Mouse (Mus musculus) forebrain, embryonic 16.5 days (tissue): ENCODE results near the gene Mipol1. TPM values are rescaled to one million over a fixed set of nuclear protein-coding genes. Genes with fewer than 3 reads are reported as not detected.

Experiments used
- ATAC-seq: fragments of 200-750 bp; cut with Nextera tagmentation; 2 replicates; pipeline ENCODE4 v1.8.0; 2017; ENCODE audit warnings: mild to moderate bottlenecking, moderate library complexity
- H3K27ac ChIP-seq: fragments of 300-500 bp; sonication (generic); 2 replicates; pipeline ENCODE4 v1.5.1; 2014; ENCODE audit warnings: low read length, control low read depth
- H3K27me3 ChIP-seq: fragments of 300-500 bp; sonication (generic); replicated peaks from 2 replicates; pipeline ENCODE4 v1.6.1; 2014; ENCODE audit warnings: low read length; ENCODE audit not compliant: control insufficient read depth, insufficient read depth
- H3K36me3 ChIP-seq: fragments of 300-500 bp; sonication (generic); 2 replicates; pipeline ENCODE4 v1.6.1; 2014; ENCODE audit not compliant: control insufficient read depth, insufficient read depth
- H3K4me1 ChIP-seq: fragments of 300-500 bp; sonication (generic); replicated peaks from 2 replicates; pipeline ENCODE4 v1.6.1; 2014; ENCODE audit warnings: low read length; ENCODE audit not compliant: control insufficient read depth, insufficient read depth
- H3K4me2 ChIP-seq: fragments of 300-500 bp; sonication (generic); 2 replicates; pipeline ENCODE4 v1.6.1; 2014; ENCODE audit warnings: mild to moderate bottlenecking, low read length, control low read depth
- H3K4me3 ChIP-seq: fragments of 300-500 bp; sonication (generic); replicated peaks from 2 replicates; pipeline ENCODE4 v1.5.1; 2014; ENCODE audit warnings: mild to moderate bottlenecking, low read length, control low read depth
- H3K9ac ChIP-seq: fragments of 300-500 bp; sonication (generic); replicated peaks from 2 replicates; pipeline ENCODE4 v1.6.1; 2014; ENCODE audit warnings: low read depth, low read length, control low read depth
- H3K9me3 ChIP-seq: fragments of 300-500 bp; sonication (generic); 2 replicates; pipeline ENCODE4 v1.6.1; 2016; ENCODE audit warnings: low read length; ENCODE audit not compliant: control insufficient read depth
- WGBS: fragments of 180-500 bp; shearing (Covaris S2); extraction: QIAGEN DNeasy Blood & Tissue Kit; methylation state at CpG from one replicate; pipeline ENCODE4 v1.1.7; 2014; 5-methylcytosine and 5-hydroxymethylcytosine counted together
- polyA plus RNA-seq: library from polyadenylated mRNA; unstranded; fragments of >200 nt; fragmentation: Nextera tagmentation; extraction: Ambion mirVana; gene quantifications from 2 replicates; pipeline ENCODE4 v1.2.1, GENCODE M21; 2015

The Mipol1 gene
- polyA plus RNA-seq, 1 experiment from 2014 or later, result 6.6 TPM

- Histone ChIP-seq H3K36me3 (no peaks in the 10 kb centered on the region), H3K4me2 (no peak overlapping the region), H3K27ac (no peak overlapping the region), H3K4me3 (no peak overlapping the region), H3K9me3 (no peaks in the 10 kb centered on the region), H3K4me1 (no peaks in the 10 kb centered on the region), H3K9ac (no peak overlapping the region), H3K27me3 (no peaks in the 10 kb centered on the region)
- ATAC-seq, result no peak
- 44% methylated on average over 12 of the region's 12 CpGs for WGBS
Observed at GRCm38 (mm10) chr12:57515702-57516377, 285.6 kb downstream of the Mipol1 start.

DNA sequence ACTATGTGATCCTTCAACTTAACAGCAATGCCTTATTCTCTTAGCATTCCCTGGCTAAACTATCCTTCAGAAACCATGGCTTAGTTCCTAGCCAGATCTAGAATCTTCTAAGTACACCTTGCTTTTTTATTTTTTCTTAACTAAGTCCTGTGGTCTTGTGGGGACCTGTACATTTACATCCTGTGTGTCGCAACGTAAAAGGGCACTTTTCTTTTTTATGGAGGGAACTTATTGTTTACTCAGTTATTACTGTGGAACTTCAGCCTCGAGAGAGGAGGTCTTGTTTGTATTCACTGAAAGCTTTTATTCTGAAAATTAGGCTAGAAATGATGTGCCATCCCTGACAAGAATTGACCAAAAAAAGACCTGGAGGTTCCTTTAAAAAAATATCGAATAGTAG lies 298.1 kb downstream of the Mipol1 start:
- H3K27ac ChIP-seq, result no peak overlapping the region
- no peak overlapping the region for H3K4me2 ChIP-seq
- H3K36me3 ChIP-seq, result no peaks in the 10 kb centered on the region
- no peak overlapping the region for H3K4me3 ChIP-seq
- ATAC-seq, result no peak
- 0 out of 2 replicates have a peak, but pooled peaks cover 4% of the 10 kb centered on the region for H3K4me1 ChIP-seq
- no peaks in the 10 kb centered on the region for H3K9me3 ChIP-seq
- 82% methylated on average over 4 of the region's 4 CpGs for WGBS
- H3K27me3 ChIP-seq, result peaks cover 9% of the 10 kb centered on the region
- no peak overlapping the region for H3K9ac ChIP-seq

GRCm38 (mm10) chr12:57530474-57530873 lies 300.2 kb downstream of the Mipol1 start:
- H3K4me2 ChIP-seq, result no peak overlapping the region
- H3K27me3 ChIP-seq, result peaks cover 28% of the 10 kb centered on the region
- 3% methylated on average over 9 of the region's 9 CpGs for WGBS
- H3K4me3 ChIP-seq, result no peak overlapping the region
- peak; percentile 71 for ATAC-seq
- H3K36me3 ChIP-seq, result no peaks in the 10 kb centered on the region
- no peaks in the 10 kb centered on the region for H3K9me3 ChIP-seq
- H3K9ac ChIP-seq, result no peak overlapping the region
- no peak overlapping the region for H3K27ac ChIP-seq
- H3K4me1 ChIP-seq, result peaks cover 8% of the 10 kb centered on the region; the same call in 1 of the 2 replicates

DNA sequence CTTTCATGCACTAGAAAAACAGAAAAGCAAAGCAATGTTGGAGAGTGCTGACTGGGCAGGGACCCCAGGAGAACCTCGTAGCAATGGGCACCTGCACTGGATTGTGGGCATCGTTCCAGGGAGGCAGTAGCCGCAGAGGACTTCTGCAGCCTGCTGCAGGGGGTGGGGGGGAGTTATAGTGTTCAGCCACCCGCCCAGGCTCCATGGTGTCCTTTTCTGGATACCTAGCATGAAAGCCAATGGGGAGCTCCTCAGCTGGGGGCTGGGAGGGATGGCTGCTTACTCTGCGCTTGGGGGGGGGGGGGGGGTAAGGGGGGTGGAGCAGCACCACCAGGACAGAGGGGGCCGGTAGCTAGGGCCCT lies 304.3 kb downstream of the Mipol1 start:
- H3K36me3 ChIP-seq, result no peaks in the 10 kb centered on the region
- ATAC-seq, result peak; percentile 5; the same call in 1 of the 2 replicates
- H3K9ac ChIP-seq, result no peak overlapping the region
- H3K4me3 ChIP-seq, result no peak overlapping the region
- peaks cover 17% of the 10 kb centered on the region for H3K4me1 ChIP-seq
- H3K9me3 ChIP-seq, result no peaks in the 10 kb centered on the region
- no peak overlapping the region for H3K27ac ChIP-seq
- peaks cover 49% of the 10 kb centered on the region for H3K27me3 ChIP-seq
- H3K4me2 ChIP-seq, result no peak overlapping the region; the same call in 1 of the 2 replicates
- WGBS, result 3% methylated on average over 5 of the region's 6 CpGs

- peaks cover 54% of the 10 kb centered on the region for H3K27me3 ChIP-seq
- H3K4me2 ChIP-seq, result peak overlapping the region; percentile 26; the same call in 1 of the 2 replicates
- H3K9ac ChIP-seq, result no peak overlapping the region
- no peak overlapping the region for H3K27ac ChIP-seq
- WGBS, result under 1% methylated on average over 39 of the region's 39 CpGs
- H3K4me3 ChIP-seq, result no peak overlapping the region
- no peaks in the 10 kb centered on the region for H3K9me3 ChIP-seq
- peak; percentile 57 for ATAC-seq
- H3K36me3 ChIP-seq, result no peaks in the 10 kb centered on the region
- H3K4me1 ChIP-seq, result peaks cover 17% of the 10 kb centered on the region
Observed at GRCm38 (mm10) chr12:57534879-57535611, 304.8 kb downstream of the Mipol1 start.

DNA sequence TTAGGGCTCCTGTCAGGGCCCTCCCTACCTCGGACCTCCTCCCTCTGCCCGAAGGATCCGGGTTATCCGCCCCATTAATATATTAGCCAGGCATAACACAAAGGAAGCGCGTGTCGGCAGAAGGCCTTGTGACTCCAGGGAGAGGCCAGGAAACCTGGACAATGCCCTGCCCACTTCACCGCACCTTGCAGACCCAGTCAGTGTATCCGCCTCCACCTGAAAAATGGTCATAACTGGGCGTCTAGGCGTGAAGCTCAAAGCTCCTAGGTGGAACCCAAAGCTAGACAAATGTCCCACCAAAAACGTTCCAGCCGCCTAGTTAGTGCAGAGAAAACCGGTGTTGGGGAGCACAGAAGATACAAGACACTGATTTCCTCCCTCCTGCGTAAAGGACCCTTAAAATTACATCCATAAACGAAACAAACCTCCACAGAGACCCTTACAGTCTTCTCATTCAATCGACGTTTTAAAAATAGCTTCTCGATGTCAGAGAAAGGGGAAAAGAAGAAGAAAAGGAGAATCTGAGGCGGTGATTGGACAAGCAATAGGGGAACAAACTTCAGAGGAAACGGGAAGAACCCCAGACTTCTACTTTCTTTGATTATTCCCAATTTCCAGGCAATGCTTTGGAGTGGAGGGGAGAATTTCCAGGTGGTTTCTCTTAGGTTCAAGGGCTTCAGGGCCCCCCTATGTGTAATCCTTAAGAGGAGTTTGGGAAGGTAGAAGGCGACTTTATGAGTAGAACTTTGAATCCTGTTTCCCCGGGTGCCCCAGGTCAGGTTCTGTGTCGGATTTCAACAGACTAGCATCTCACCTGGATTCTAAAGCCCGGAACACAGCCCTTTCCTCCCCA lies 306.1 kb downstream of the Mipol1 start:
- H3K4me3 ChIP-seq, result no peak overlapping the region
- no peak overlapping the region for H3K9ac ChIP-seq
- no peak for ATAC-seq
- no peaks in the 10 kb centered on the region for H3K36me3 ChIP-seq
- no peak overlapping the region for H3K27ac ChIP-seq
- H3K4me1 ChIP-seq, result peaks cover 13% of the 10 kb centered on the region
- under 1% methylated on average over 25 of the region's 25 CpGs for WGBS
- peaks cover 61% of the 10 kb centered on the region for H3K27me3 ChIP-seq
- no peak overlapping the region for H3K4me2 ChIP-seq
- no peaks in the 10 kb centered on the region for H3K9me3 ChIP-seq

DNA sequence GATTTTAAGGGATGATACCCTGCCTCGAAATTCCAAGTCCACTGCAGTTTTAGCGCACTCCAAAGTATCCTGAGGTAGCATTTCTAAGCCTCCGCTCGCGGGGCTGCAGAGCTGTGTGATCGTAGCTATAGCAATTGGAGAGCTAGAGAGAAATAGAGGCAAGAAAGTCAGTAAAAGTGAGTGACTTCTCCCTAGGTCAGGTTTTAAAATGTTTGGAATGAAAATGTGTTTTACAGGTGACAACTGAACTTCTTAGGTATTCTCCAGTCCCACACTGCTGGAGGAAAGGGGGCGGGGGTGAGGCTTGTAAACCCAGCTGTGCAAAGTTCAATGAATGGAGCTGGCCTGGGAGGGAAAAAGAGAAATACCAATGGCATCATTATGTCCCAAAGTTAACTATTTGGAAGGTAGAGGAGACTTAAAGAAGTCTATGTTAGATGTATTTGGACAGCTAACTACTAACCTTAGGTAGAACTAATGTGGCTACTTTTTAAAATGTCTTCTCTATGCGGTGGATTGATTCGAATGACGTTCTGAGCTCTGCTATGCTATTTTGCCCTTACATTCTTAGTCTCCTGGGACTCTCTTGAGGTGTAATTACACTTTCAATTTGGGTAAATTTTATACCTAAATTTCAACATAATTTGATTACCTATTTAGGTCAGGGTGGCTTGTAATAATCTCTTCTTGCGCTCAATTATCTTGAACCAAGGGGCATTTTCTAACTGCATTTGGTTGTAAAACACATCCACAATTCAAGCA lies 306.9 kb downstream of the Mipol1 start:
- no peaks in the 10 kb centered on the region for H3K9me3 ChIP-seq
- H3K4me3 ChIP-seq, result no peak overlapping the region
- 5% methylated on average over 11 of the region's 11 CpGs for WGBS
- no peaks in the 10 kb centered on the region for H3K36me3 ChIP-seq
- no peak overlapping the region for H3K4me2 ChIP-seq
- peaks cover 67% of the 10 kb centered on the region for H3K27me3 ChIP-seq
- H3K9ac ChIP-seq, result no peak overlapping the region
- ATAC-seq, result no peak
- H3K4me1 ChIP-seq, result peaks cover 13% of the 10 kb centered on the region
- no peak overlapping the region for H3K27ac ChIP-seq

DNA sequence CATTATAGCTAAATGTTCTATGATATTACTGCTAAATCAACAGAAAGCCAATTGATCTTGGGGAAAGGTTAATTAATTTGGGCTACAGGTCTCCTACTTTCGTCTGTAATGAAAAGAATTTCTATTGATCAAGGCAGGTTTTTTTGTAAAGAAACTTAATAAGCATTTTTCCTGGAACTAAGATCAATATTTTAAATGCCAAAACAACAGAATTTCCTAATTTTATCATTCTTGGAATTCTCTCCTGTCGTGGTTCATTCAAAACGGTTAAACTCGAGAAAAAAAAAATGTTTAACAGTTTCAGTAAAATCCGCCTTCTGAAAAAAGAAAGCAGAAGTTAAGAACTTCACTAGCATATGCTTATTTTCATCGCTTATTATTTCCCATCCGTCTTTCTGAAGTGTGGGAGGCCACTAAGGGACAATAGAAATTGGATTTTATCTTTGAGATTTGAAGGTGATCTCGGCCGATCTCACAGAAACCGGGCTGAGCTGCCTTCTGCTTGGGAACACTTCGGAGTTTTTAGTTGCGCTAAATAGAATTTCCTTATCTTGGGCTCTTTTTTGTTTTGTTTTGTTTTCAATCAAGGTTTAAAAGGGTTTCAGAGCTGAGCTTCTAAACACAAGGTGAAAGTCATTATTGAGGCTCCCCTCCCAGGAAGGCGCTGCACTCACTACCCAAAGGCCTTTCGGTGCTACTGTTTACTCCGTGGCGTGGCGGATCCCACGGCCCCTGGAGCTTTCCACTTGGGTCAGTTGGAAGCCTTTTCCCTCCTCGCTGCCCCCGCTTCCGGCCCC lies 307.8 kb downstream of the Mipol1 start:
- no peaks in the 10 kb centered on the region for H3K9me3 ChIP-seq
- 2% methylated on average over 21 of the region's 21 CpGs for WGBS
- no peak overlapping the region for H3K27ac ChIP-seq
- H3K4me2 ChIP-seq, result no peak overlapping the region
- peaks cover 13% of the 10 kb centered on the region for H3K4me1 ChIP-seq
- ATAC-seq, result no peak
- no peak overlapping the region for H3K4me3 ChIP-seq
- H3K27me3 ChIP-seq, result peaks cover 68% of the 10 kb centered on the region
- H3K36me3 ChIP-seq, result no peaks in the 10 kb centered on the region
- H3K9ac ChIP-seq, result no peak overlapping the region
